Mouse (Mus musculus) erythroblast, embryonic 14.5 days (primary cell): Measurements from ENCODE around the gene Ptprg.

Experiments
- GATA1 ChIP-seq: IDR thresholded peaks from 2 replicates; pipeline ENCODE4 v1.6.1; 2012; ENCODE audit warnings: low read length, inconsistent platforms, mixed read lengths
- TAL1 ChIP-seq: IDR thresholded peaks from 3 replicates; pipeline ENCODE4 v1.6.1; 2012; ENCODE audit warnings: low read length, inconsistent platforms, mixed read lengths

- TF ChIP-seq TAL1 (no peak), GATA1 (no peak)
Observed at GRCm38 (mm10) chr14:11743726-11744125, 190.4 kb downstream of the Ptprg start.
